10 mouse cellular contexts compared by ENCODE assay signal in the genomic region with DNA sequence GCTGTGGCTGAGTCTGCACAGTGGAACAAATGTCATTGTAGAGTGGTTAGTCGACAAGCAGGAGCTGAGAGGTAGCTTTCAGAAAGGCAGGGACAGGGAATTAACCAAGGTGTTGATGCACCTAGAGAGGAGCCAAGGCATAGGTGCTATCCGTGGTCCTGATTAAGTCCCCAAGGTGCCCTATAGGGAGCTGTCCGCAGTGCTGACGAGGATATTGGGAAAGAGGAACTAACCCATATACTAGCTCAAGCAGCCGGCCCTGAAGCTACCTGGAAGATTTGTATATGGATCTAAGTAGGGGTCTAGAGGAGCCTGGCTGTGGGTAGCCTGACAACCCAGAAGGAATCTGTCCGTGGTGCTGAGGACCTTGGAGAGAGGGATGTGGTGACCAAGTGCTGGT. TPM values are rescaled to one million over a fixed set of nuclear protein-coding genes. Genes with fewer than 3 reads are reported as not detected.
DNase-seq lines count a peak whose midpoint lies in the region; ATAC-seq and TF ChIP-seq lines count a peak whose summit lies in the region.
"Had no signal": no experiment of that assay in that cellular context is flagged by ENCODE, and none has a peak within 500 bp of the region (broad histone marks: within the 10 kb centered on the region; RNA-seq: fewer than 3 reads in every experiment).

No protein-coding gene starts in this region.

- no peak overlapping the region for H3K27ac ChIP-seq in hindbrain, embryonic 11.5 days (ENCODE audit: low read depth, low read length)
- no peak overlapping the region for H3K27ac ChIP-seq in hindbrain, embryonic 12.5 days
- no peak overlapping the region for H3K27ac ChIP-seq in intestine, embryonic 14.5 days (ENCODE audit: low read depth)
- H3K27ac ChIP-seq in cerebellum, adult 2 months (ENCODE audit: insufficient read depth, low read length), result no peak overlapping the region
- H3K27ac ChIP-seq: embryonic facial prominence, embryonic 13.5 days; neural tube, embryonic 12.5 days had no signal

- no peak for TF ChIP-seq POLR2A in cerebellum, adult 2 months (IDR thresholded peaks at IDR 0.05; ENCODE audit: borderline replicate concordance, insufficient read depth, low read length)

- CTCF ChIA-PET in Patski (lab: Charles Lee), result no interaction called here

- intact Hi-C loops in left cerebral cortex, postnatal 14 days (cut with DNase I), result no loop called here

- no peak overlapping the region for H3K9ac ChIP-seq in hindbrain, embryonic 11.5 days (ENCODE audit: low read depth, low read length)
- no peak overlapping the region for H3K9ac ChIP-seq in hindbrain, embryonic 12.5 days
- no peak overlapping the region for H3K9ac ChIP-seq in intestine, embryonic 14.5 days (ENCODE audit: low read length)
- H3K9ac ChIP-seq: embryonic facial prominence, embryonic 13.5 days; neural tube, embryonic 12.5 days had no signal

- no peaks in the 10 kb centered on the region for H3K4me1 ChIP-seq in hindbrain, embryonic 11.5 days (replicated peaks; ENCODE audit: control insufficient read depth, insufficient read depth, low read length)
- no peaks in the 10 kb centered on the region for H3K4me1 ChIP-seq in hindbrain, embryonic 12.5 days
- no peaks in the 10 kb centered on the region for H3K4me1 ChIP-seq in intestine, embryonic 14.5 days (replicated peaks; ENCODE audit: control insufficient read depth, insufficient read depth, low read length)
- no peaks in the 10 kb centered on the region for H3K4me1 ChIP-seq in cerebellum, adult 2 months (ENCODE audit: control insufficient read depth, insufficient read depth, low read length)
- H3K4me1 ChIP-seq: embryonic facial prominence, embryonic 13.5 days; neural tube, embryonic 12.5 days had no signal

- ATAC-seq in hindbrain, embryonic 11.5 days (ENCODE audit: low FRiP score), result no peak
- ATAC-seq in hindbrain, embryonic 12.5 days (ENCODE audit: low FRiP score), result no peak
- no peak for ATAC-seq in Patski
- ATAC-seq in intestine, embryonic 14.5 days (replicated peaks; ENCODE audit: low FRiP score, low TSS enrichment, low read depth), result no peak

- in situ Hi-C loops in Patski (cut with MboI; ENCODE audit: low pct_unique_long_range_greater_than_20kb), result no loop called here

- no peaks in the 10 kb centered on the region for H3K9me3 ChIP-seq in hindbrain, embryonic 11.5 days (ENCODE audit: control insufficient read depth, low read length)
- no peaks in the 10 kb centered on the region for H3K9me3 ChIP-seq in hindbrain, embryonic 12.5 days (replicated peaks)
- H3K9me3 ChIP-seq in intestine, embryonic 14.5 days (ENCODE audit: control insufficient read depth, low read length), result no peaks in the 10 kb centered on the region
- H3K9me3 ChIP-seq: embryonic facial prominence, embryonic 13.5 days; neural tube, embryonic 12.5 days had no signal

- DNase-seq in hindbrain, embryonic 11.5 days (ENCODE audit: low spot score), result peak; percentile 68
- DNase-seq in Patski (ENCODE audit: low read depth, low spot score), result peak; percentile 28
- peak; percentile 91 for DNase-seq in intestine, embryonic 14.5 days (ENCODE audit: low spot score)
- DNase-seq in lung, postnatal 36 days, result peak; percentile 72
- no peak for DNase-seq in left cerebral cortex, postnatal 14 days (ENCODE audit: low spot score in 2 of 2)
- no peak for DNase-seq in cerebellum, adult 2 months
- DNase-seq in layer of hippocampus, postnatal 25 days (ENCODE audit: extremely low spot score in 1 of 2, low spot score in 1 of 2), result no peak

- no peaks in the 10 kb centered on the region for H3K36me3 ChIP-seq in hindbrain, embryonic 11.5 days (ENCODE audit: control insufficient read depth, insufficient read depth, low read length)
- H3K36me3 ChIP-seq in hindbrain, embryonic 12.5 days, result no peaks in the 10 kb centered on the region
- no peaks in the 10 kb centered on the region for H3K36me3 ChIP-seq in intestine, embryonic 14.5 days (ENCODE audit: control insufficient read depth, insufficient read depth, low read length)
- H3K36me3 ChIP-seq: embryonic facial prominence, embryonic 13.5 days; neural tube, embryonic 12.5 days had no signal

- no peaks in the 10 kb centered on the region for H3K27me3 ChIP-seq in hindbrain, embryonic 11.5 days (ENCODE audit: control insufficient read depth, insufficient read depth, low read length)
- 0 out of 2 replicates have a peak, but pooled peaks cover 5% of the 10 kb centered on the region for H3K27me3 ChIP-seq in hindbrain, embryonic 12.5 days
- peaks cover 14% of the 10 kb centered on the region for H3K27me3 ChIP-seq in Patski
- no peaks in the 10 kb centered on the region for H3K27me3 ChIP-seq in intestine, embryonic 14.5 days (replicated peaks; ENCODE audit: control insufficient read depth, insufficient read depth, low read length)
- H3K27me3 ChIP-seq in cerebellum, adult 2 months (ENCODE audit: control insufficient read depth, insufficient read depth, low read length), result no peaks in the 10 kb centered on the region; the same call in 1 of the 2 replicates

- POLR2A ChIA-PET in Patski (lab: Charles Lee), result no interaction called here

- TF ChIP-seq CTCF in Patski (IDR thresholded peaks at IDR 0.05), result no peak
- no peak for TF ChIP-seq CTCF in cerebellum, adult 2 months (IDR thresholded peaks at IDR 0.05; ENCODE audit: borderline replicate concordance, insufficient read depth, low read depth, low read length)

- H3K4me3 ChIP-seq in hindbrain, embryonic 11.5 days (ENCODE audit: low read depth, low read length), result no peak overlapping the region
- H3K4me3 ChIP-seq in hindbrain, embryonic 12.5 days, result no peak overlapping the region
- H3K4me3 ChIP-seq in intestine, embryonic 14.5 days (ENCODE audit: low read depth, low read length), result no peak overlapping the region
- H3K4me3 ChIP-seq in cerebellum, adult 2 months (replicated peaks; ENCODE audit: insufficient read depth, low read depth, low read length), result no peak overlapping the region
- H3K4me3 ChIP-seq: embryonic facial prominence, embryonic 13.5 days; neural tube, embryonic 12.5 days had no signal

- 10% methylated on average over 6 of the region's 6 CpGs for WGBS in hindbrain, embryonic 11.5 days
- 10% methylated on average over 6 of the region's 6 CpGs for WGBS in hindbrain, embryonic 12.5 days
- WGBS in intestine, embryonic 14.5 days, result 7% methylated on average over 6 of the region's 6 CpGs
- 17% methylated on average over 6 of the region's 6 CpGs for WGBS in cerebellum, adult 2 months

- H3K4me2 ChIP-seq in hindbrain, embryonic 11.5 days (replicated peaks; ENCODE audit: low read depth, low read length), result no peak overlapping the region
- H3K4me2 ChIP-seq in hindbrain, embryonic 12.5 days (replicated peaks), result no peak overlapping the region
- H3K4me2 ChIP-seq in intestine, embryonic 14.5 days (ENCODE audit: low read length), result no peak overlapping the region
- H3K4me2 ChIP-seq: embryonic facial prominence, embryonic 13.5 days; neural tube, embryonic 12.5 days had no signal

RNA-seq across cellular contexts. Expression of a gene that starts 11.3 kb away (rescaled TPM):
- polyA plus RNA-seq in hindbrain, embryonic 11.5 days (2014; fragmentation: Nextera tagmentation; extraction: Ambion mirVana), result 0.59 and 0.97 TPM in 2 replicates
- 2.0 and 2.4 TPM in 2 replicates for polyA plus RNA-seq in hindbrain, embryonic 12.5 days (2016; fragmentation: Nextera tagmentation; extraction: Ambion mirVana)
- polyA plus RNA-seq in Patski (2021), result 0.09 TPM
- polyA plus RNA-seq in intestine, embryonic 14.5 days (2014; fragmentation: Nextera tagmentation; extraction: Ambion mirVana), result 11.1 and 14.1 TPM in 2 replicates
- 10 to 100 TPM; 54.4 to 57.9 TPM for total RNA-seq in left cerebral cortex, postnatal 14 days (2021)
- 169 and 171 TPM in 2 replicates for polyA plus RNA-seq in cerebellum, adult 2 months (2012; rRNA removed)
- 10 to 100 TPM; 50.7 to 77.1 TPM for total RNA-seq in layer of hippocampus, postnatal 25 days (2021)

RNA-seq across cellular contexts. Expression of a gene that starts 22.4 kb away (rescaled TPM):
- 4.3 and 4.9 TPM in 2 replicates for polyA plus RNA-seq in hindbrain, embryonic 11.5 days (2014; fragmentation: Nextera tagmentation; extraction: Ambion mirVana)
- polyA plus RNA-seq in hindbrain, embryonic 12.5 days (2016; fragmentation: Nextera tagmentation; extraction: Ambion mirVana), result 4.8 and 5.5 TPM in 2 replicates
- polyA plus RNA-seq in Patski (2021), result 1.8 TPM
- 8.1 and 10.0 TPM in 2 replicates for polyA plus RNA-seq in intestine, embryonic 14.5 days (2014; fragmentation: Nextera tagmentation; extraction: Ambion mirVana)
- 10 to 100 TPM; 10.3 to 11.1 TPM for total RNA-seq in left cerebral cortex, postnatal 14 days (2021)
- 11.1 and 12.4 TPM in 2 replicates for polyA plus RNA-seq in cerebellum, adult 2 months (2012; rRNA removed)
- 10 to 100 TPM; 10.5 to 11.4 TPM for total RNA-seq in layer of hippocampus, postnatal 25 days (2021)

RNA-seq across cellular contexts. Expression of a gene that starts 30.8 kb away (rescaled TPM):
- polyA plus RNA-seq in hindbrain, embryonic 11.5 days (2014; fragmentation: Nextera tagmentation; extraction: Ambion mirVana), result 55.9 and 57.8 TPM in 2 replicates
- 55.1 and 59.5 TPM in 2 replicates for polyA plus RNA-seq in hindbrain, embryonic 12.5 days (2016; fragmentation: Nextera tagmentation; extraction: Ambion mirVana)
- polyA plus RNA-seq in Patski (2021), result 42.2 TPM
- polyA plus RNA-seq in intestine, embryonic 14.5 days (2014; fragmentation: Nextera tagmentation; extraction: Ambion mirVana), result 101 and 106 TPM in 2 replicates
- total RNA-seq in left cerebral cortex, postnatal 14 days (2021), result 10 to 100 TPM; 22.8 to 25.7 TPM
- 45.3 and 50.2 TPM in 2 replicates for polyA plus RNA-seq in cerebellum, adult 2 months (2012; rRNA removed)
- total RNA-seq in layer of hippocampus, postnatal 25 days (2021), result 10 to 100 TPM; 23.5 to 25.5 TPM

RNA-seq across cellular contexts. Expression of a gene that starts 38.8 kb away (rescaled TPM):
- not detected in 2 replicates for polyA plus RNA-seq in hindbrain, embryonic 11.5 days (2014; fragmentation: Nextera tagmentation; extraction: Ambion mirVana)
- polyA plus RNA-seq in hindbrain, embryonic 12.5 days (2016; fragmentation: Nextera tagmentation; extraction: Ambion mirVana), result not detected in 2 replicates
- polyA plus RNA-seq in Patski (2021), result not detected
- polyA plus RNA-seq in intestine, embryonic 14.5 days (2014; fragmentation: Nextera tagmentation; extraction: Ambion mirVana), result not detected in 2 replicates
- total RNA-seq in left cerebral cortex, postnatal 14 days (2021), result not detected
- polyA plus RNA-seq in cerebellum, adult 2 months (2012; rRNA removed), result not detected in 2 replicates
- total RNA-seq in layer of hippocampus, postnatal 25 days (2021), result not detected
- polyA plus RNA-seq: embryonic facial prominence, embryonic 13.5 days; neural tube, embryonic 12.5 days had no signal

RNA-seq across cellular contexts. Expression of a gene that starts 41.3 kb away (rescaled TPM):
- polyA plus RNA-seq in hindbrain, embryonic 11.5 days (2014; fragmentation: Nextera tagmentation; extraction: Ambion mirVana), result 342 and 364 TPM in 2 replicates
- 282 and 283 TPM in 2 replicates for polyA plus RNA-seq in hindbrain, embryonic 12.5 days (2016; fragmentation: Nextera tagmentation; extraction: Ambion mirVana)
- polyA plus RNA-seq in Patski (2021), result 172 TPM
- 314 and 315 TPM in 2 replicates for polyA plus RNA-seq in intestine, embryonic 14.5 days (2014; fragmentation: Nextera tagmentation; extraction: Ambion mirVana)
- 100 to 1,000 TPM; 119 to 124 TPM for total RNA-seq in left cerebral cortex, postnatal 14 days (2021)
- polyA plus RNA-seq in cerebellum, adult 2 months (2012; rRNA removed), result 129 and 130 TPM in 2 replicates
- 100 to 1,000 TPM; 118 to 122 TPM for total RNA-seq in layer of hippocampus, postnatal 25 days (2021)

Comparison
In these comparisons a context has a peak if more than half of its experiments do, and no peak if none do; other contexts are left out.
1. DNase-seq: peak in hindbrain, embryonic 11.5 days (single experiment), Patski (single experiment), intestine, embryonic 14.5 days (single experiment) and lung, postnatal 36 days (single experiment); none in left cerebral cortex, postnatal 14 days (0 of 2), cerebellum, adult 2 months (0 of 2) and layer of hippocampus, postnatal 25 days (0 of 2).
2. RNA of a gene that starts 11.3 kb away (polyA plus RNA-seq): 169 to 171 TPM in cerebellum, adult 2 months; 11.1 to 14.1 TPM in intestine, embryonic 14.5 days, 2.0 to 2.4 TPM in hindbrain, embryonic 12.5 days, 0.59 to 0.97 TPM in hindbrain, embryonic 11.5 days and 0.09 TPM in Patski (single experiment); every median in the first group is over 10 times any median in the second.